Mouse (Mus musculus): ENCODE results near the gene Pigz. TPM values are rescaled to one million over a fixed set of nuclear protein-coding genes. Genes with fewer than 3 reads are reported as not detected.

The Pigz gene
- polyA plus RNA-seq, 1 experiment from 2014 or later, result 1.1 TPM

GRCm38 (mm10) chr16:31947333-31947732 lies 13.7 kb downstream of the Pigz start:
- H3K9me3 ChIP-seq (ENCODE audit: control insufficient read depth, low read length), result no peaks in the 10 kb centered on the region
- 35% methylated on average over 8 of the region's 8 CpGs for WGBS
- H3K9ac ChIP-seq (ENCODE audit: low read length), result peak overlapping the region; percentile 91
- H3K27me3 ChIP-seq (ENCODE audit: control insufficient read depth, insufficient read depth, low read length), result no peaks in the 10 kb centered on the region
- DNase-seq (ENCODE audit: low spot score) (no peak), ATAC-seq (replicated peaks; ENCODE audit: low FRiP score) (no peak)
- peaks cover 10% of the 10 kb centered on the region; the same call in 1 of the 2 replicates for H3K4me1 ChIP-seq (replicated peaks; ENCODE audit: control insufficient read depth, insufficient read depth, low read length)
- no peaks in the 10 kb centered on the region for H3K36me3 ChIP-seq (ENCODE audit: control insufficient read depth, insufficient read depth, low read length)
- peak overlapping the region; percentile 94 for H3K4me3 ChIP-seq (ENCODE audit: low read depth, low read length)
- H3K4me2 ChIP-seq (ENCODE audit: low read depth, low read length, severe bottlenecking), result peak overlapping the region; percentile 60
- H3K27ac ChIP-seq (ENCODE audit: low read depth, low read length), result no peak overlapping the region

GRCm38 (mm10) chr16:31947901-31948316 lies 14.3 kb downstream of the Pigz start:
- ATAC-seq (replicated peaks; ENCODE audit: low FRiP score) (peak; percentile 75), DNase-seq (ENCODE audit: low spot score) (no peak)
- Histone ChIP-seq H3K27ac (ENCODE audit: low read depth, low read length) (peak overlapping the region; percentile 54), H3K36me3 (ENCODE audit: control insufficient read depth, insufficient read depth, low read length) (no peaks in the 10 kb centered on the region), H3K9ac (ENCODE audit: low read length) (peak overlapping the region; percentile 91), H3K27me3 (ENCODE audit: control insufficient read depth, insufficient read depth, low read length) (no peaks in the 10 kb centered on the region), H3K4me1 (replicated peaks; ENCODE audit: control insufficient read depth, insufficient read depth, low read length) (peaks cover 10% of the 10 kb centered on the region; the same call in 1 of the 2 replicates), H3K4me2 (ENCODE audit: low read depth, low read length, severe bottlenecking) (peak overlapping the region; percentile 60), H3K9me3 (ENCODE audit: control insufficient read depth, low read length) (no peaks in the 10 kb centered on the region), H3K4me3 (ENCODE audit: low read depth, low read length) (peak overlapping the region; percentile 94)
- under 1% methylated on average over 38 of the region's 38 CpGs for WGBS

GRCm38 (mm10) chr16:31948345-31948774 lies 14.7 kb downstream of the Pigz start, which contains the start of the genes 0610012G03Rik and Ncbp2:
0610012G03Rik (minus strand) TSS chr16:31948494.
Ncbp2 (plus strand) TSS chr16:31948513.
- WGBS, result under 1% methylated on average over 52 of the region's 55 CpGs
- no peaks in the 10 kb centered on the region for H3K27me3 ChIP-seq (ENCODE audit: control insufficient read depth, insufficient read depth, low read length)
- peaks cover 10% of the 10 kb centered on the region; the same call in 1 of the 2 replicates for H3K4me1 ChIP-seq (replicated peaks; ENCODE audit: control insufficient read depth, insufficient read depth, low read length)
- peak within 1 kb of the TSS; percentile 91 for H3K9ac ChIP-seq (ENCODE audit: low read length)
- peak within 1 kb of the TSS; percentile 69 for H3K4me2 ChIP-seq (ENCODE audit: low read depth, low read length, severe bottlenecking)
- H3K9me3 ChIP-seq (ENCODE audit: control insufficient read depth, low read length), result no peaks in the 10 kb centered on the region
- DNase-seq (ENCODE audit: low spot score) (peak; percentile 99), ATAC-seq (replicated peaks; ENCODE audit: low FRiP score) (peak; percentile 89)
- H3K27ac ChIP-seq (ENCODE audit: low read depth, low read length), result peak within 1 kb of the TSS; percentile 54
- H3K4me3 ChIP-seq (ENCODE audit: low read depth, low read length), result peak within 1 kb of the TSS; percentile 94
- H3K36me3 ChIP-seq (ENCODE audit: control insufficient read depth, insufficient read depth, low read length), result no peaks in the 10 kb centered on the region

GRCm38 (mm10) chr16:31963224-31963623 lies 29.6 kb downstream of the Pigz start:
- no peak for ATAC-seq (replicated peaks; ENCODE audit: low FRiP score)

GRCm38 (mm10) chr16:31975258-31975657 lies 41.6 kb downstream of the Pigz start:
- H3K9me3 ChIP-seq (ENCODE audit: control insufficient read depth, low read length), result no peaks in the 10 kb centered on the region
- no peaks in the 10 kb centered on the region for H3K36me3 ChIP-seq (ENCODE audit: control insufficient read depth, insufficient read depth, low read length)
- no peak overlapping the region for H3K27ac ChIP-seq (ENCODE audit: low read depth, low read length)
- ATAC-seq (replicated peaks; ENCODE audit: low FRiP score) (no peak), DNase-seq (ENCODE audit: low spot score) (no peak)
- H3K9ac ChIP-seq (ENCODE audit: low read length), result no peak overlapping the region
- no peaks in the 10 kb centered on the region for H3K4me1 ChIP-seq (replicated peaks; ENCODE audit: control insufficient read depth, insufficient read depth, low read length)
- no peak overlapping the region for H3K4me3 ChIP-seq (ENCODE audit: low read depth, low read length)
- H3K27me3 ChIP-seq (ENCODE audit: control insufficient read depth, insufficient read depth, low read length), result no peaks in the 10 kb centered on the region
- no peak overlapping the region for H3K4me2 ChIP-seq (ENCODE audit: low read depth, low read length, severe bottlenecking)
- 89% methylated on average over 4 of the region's 4 CpGs for WGBS

More at GRCm38 (mm10) chr16:31963224-31963623, 29.6 kb downstream of the Pigz start:
- Histone ChIP-seq H3K9me3 (ENCODE audit: control insufficient read depth, low read length) (no peaks in the 10 kb centered on the region), H3K27ac (ENCODE audit: low read depth, low read length) (no peak overlapping the region), H3K27me3 (ENCODE audit: control insufficient read depth, insufficient read depth, low read length) (no peaks in the 10 kb centered on the region), H3K4me1 (replicated peaks; ENCODE audit: control insufficient read depth, insufficient read depth, low read length) (no peaks in the 10 kb centered on the region), H3K4me3 (ENCODE audit: low read depth, low read length) (no peak overlapping the region), H3K4me2 (ENCODE audit: low read depth, low read length, severe bottlenecking) (no peak overlapping the region), H3K9ac (ENCODE audit: low read length) (no peak overlapping the region), H3K36me3 (ENCODE audit: control insufficient read depth, insufficient read depth, low read length) (peaks cover 9% of the 10 kb centered on the region; the same call in 1 of the 2 replicates)
- 91% methylated on average over 7 of the region's 7 CpGs for WGBS
- DNase-seq (ENCODE audit: low spot score), result no peak

GRCm38 (mm10) chr16:31979501-31979900 lies 45.9 kb downstream of the Pigz start:
- H3K4me1 ChIP-seq (replicated peaks; ENCODE audit: control insufficient read depth, insufficient read depth, low read length), result no peaks in the 10 kb centered on the region
- DNase-seq (ENCODE audit: low spot score) (no peak), ATAC-seq (replicated peaks; ENCODE audit: low FRiP score) (no peak)
- no peak overlapping the region for H3K27ac ChIP-seq (ENCODE audit: low read depth, low read length)
- no peak overlapping the region for H3K4me3 ChIP-seq (ENCODE audit: low read depth, low read length)
- H3K9ac ChIP-seq (ENCODE audit: low read length), result no peak overlapping the region
- WGBS, result 98% methylated on average over 3 of the region's 3 CpGs
- H3K4me2 ChIP-seq (ENCODE audit: low read depth, low read length, severe bottlenecking), result no peak overlapping the region
- no peaks in the 10 kb centered on the region for H3K36me3 ChIP-seq (ENCODE audit: control insufficient read depth, insufficient read depth, low read length)
- H3K27me3 ChIP-seq (ENCODE audit: control insufficient read depth, insufficient read depth, low read length), result no peaks in the 10 kb centered on the region
- no peaks in the 10 kb centered on the region for H3K9me3 ChIP-seq (ENCODE audit: control insufficient read depth, low read length)

GRCm38 (mm10) chr16:31980946-31981345 lies 47.3 kb downstream of the Pigz start:
- Histone ChIP-seq H3K27me3 (ENCODE audit: control insufficient read depth, insufficient read depth, low read length) (no peaks in the 10 kb centered on the region), H3K9me3 (ENCODE audit: control insufficient read depth, low read length) (no peaks in the 10 kb centered on the region), H3K4me1 (replicated peaks; ENCODE audit: control insufficient read depth, insufficient read depth, low read length) (no peaks in the 10 kb centered on the region), H3K4me2 (ENCODE audit: low read depth, low read length, severe bottlenecking) (no peak overlapping the region), H3K4me3 (ENCODE audit: low read depth, low read length) (no peak overlapping the region), H3K27ac (ENCODE audit: low read depth, low read length) (no peak overlapping the region), H3K9ac (ENCODE audit: low read length) (no peak overlapping the region), H3K36me3 (ENCODE audit: control insufficient read depth, insufficient read depth, low read length) (no peaks in the 10 kb centered on the region)
- WGBS, result 82% methylated on average over 5 of the region's 5 CpGs
- DNase-seq (ENCODE audit: low spot score) (no peak), ATAC-seq (replicated peaks; ENCODE audit: low FRiP score) (no peak)

- DNase-seq (ENCODE audit: low spot score), result no peak
- 52% methylated on average over 1 of the region's 1 CpGs for WGBS
- Histone ChIP-seq H3K4me3 (ENCODE audit: low read depth, low read length) (no peak overlapping the region), H3K36me3 (ENCODE audit: control insufficient read depth, insufficient read depth, low read length) (no peaks in the 10 kb centered on the region; the same call in 1 of the 2 replicates), H3K9ac (ENCODE audit: low read length) (no peak overlapping the region), H3K9me3 (ENCODE audit: control insufficient read depth, low read length) (no peaks in the 10 kb centered on the region), H3K4me2 (ENCODE audit: low read depth, low read length, severe bottlenecking) (no peak overlapping the region), H3K4me1 (replicated peaks; ENCODE audit: control insufficient read depth, insufficient read depth, low read length) (no peaks in the 10 kb centered on the region), H3K27me3 (ENCODE audit: control insufficient read depth, insufficient read depth, low read length) (no peaks in the 10 kb centered on the region), H3K27ac (ENCODE audit: low read depth, low read length) (no peak overlapping the region)
- ATAC-seq (replicated peaks; ENCODE audit: low FRiP score), result no peak
Observed at GRCm38 (mm10) chr16:31992039-31992438, 58.4 kb downstream of the Pigz start.

GRCm38 (mm10) chr16:31993195-31993594 lies 59.5 kb downstream of the Pigz start:
- H3K4me1 ChIP-seq (replicated peaks; ENCODE audit: control insufficient read depth, insufficient read depth, low read length), result no peaks in the 10 kb centered on the region
- H3K9ac ChIP-seq (ENCODE audit: low read length), result no peak overlapping the region
- WGBS, result 92% methylated on average over 4 of the region's 4 CpGs
- H3K27me3 ChIP-seq (ENCODE audit: control insufficient read depth, insufficient read depth, low read length), result no peaks in the 10 kb centered on the region
- no peaks in the 10 kb centered on the region; the same call in 1 of the 2 replicates for H3K36me3 ChIP-seq (ENCODE audit: control insufficient read depth, insufficient read depth, low read length)
- DNase-seq (ENCODE audit: low spot score) (no peak), ATAC-seq (replicated peaks; ENCODE audit: low FRiP score) (no peak)
- H3K27ac ChIP-seq (ENCODE audit: low read depth, low read length), result no peak overlapping the region
- no peak overlapping the region for H3K4me2 ChIP-seq (ENCODE audit: low read depth, low read length, severe bottlenecking)
- no peaks in the 10 kb centered on the region for H3K9me3 ChIP-seq (ENCODE audit: control insufficient read depth, low read length)
- no peak overlapping the region for H3K4me3 ChIP-seq (ENCODE audit: low read depth, low read length)

Data from forebrain, embryonic 11.5 days (tissue).